Mouse (Mus musculus) intestine, embryonic 16.5 days (tissue): ENCODE data around the gene Slitrk3. TPM values are rescaled to one million over a fixed set of nuclear protein-coding genes. Genes with fewer than 3 reads are reported as not detected.
"Not testable (repeated sequence)": the region's sequence is repeated elsewhere in the genome, so short reads cannot be mapped to it uniquely, and the experiment has no call there.

Experiments used
- ATAC-seq: fragments of 200-750 bp; cut with Nextera tagmentation; 2 replicates; pipeline ENCODE4 v1.8.0; 2017; ENCODE audit warnings: moderate TSS enrichment, moderate library complexity
- H3K27ac ChIP-seq: fragments of 300-500 bp; sonication (generic); 2 replicates; pipeline ENCODE4 v1.5.1; 2014; ENCODE audit warnings: mild to moderate bottlenecking, low read length
- H3K27me3 ChIP-seq: fragments of 300-500 bp; sonication (generic); replicated peaks from 2 replicates; pipeline ENCODE4 v1.6.1; 2014; ENCODE audit warnings: low read length, control low read depth, mixed read lengths; ENCODE audit not compliant: control insufficient read depth, insufficient read depth
- H3K36me3 ChIP-seq: fragments of 300-500 bp; sonication (generic); 2 replicates; pipeline ENCODE4 v1.6.1; 2014; ENCODE audit warnings: low read length, control low read depth; ENCODE audit not compliant: control insufficient read depth, insufficient read depth
- H3K4me1 ChIP-seq: fragments of 300-500 bp; sonication (generic); 2 replicates; pipeline ENCODE4 v1.6.1; 2014; ENCODE audit warnings: low read length, control low read depth, mixed read lengths; ENCODE audit not compliant: control insufficient read depth, insufficient read depth
- H3K4me2 ChIP-seq: fragments of 300-500 bp; sonication (generic); 2 replicates; pipeline ENCODE4 v1.6.1; 2014; ENCODE audit warnings: low read depth, low read length, control low read depth
- H3K4me3 ChIP-seq: fragments of 300-500 bp; sonication (generic); 2 replicates; pipeline ENCODE4 v1.5.1; 2014; ENCODE audit warnings: mild to moderate bottlenecking, low read length
- H3K9ac ChIP-seq: fragments of 300-500 bp; sonication (generic); 2 replicates; pipeline ENCODE4 v1.6.1; 2014; ENCODE audit warnings: low read depth, low read length
- H3K9me3 ChIP-seq: fragments of 300-500 bp; sonication (generic); 2 replicates; pipeline ENCODE4 v1.6.1; 2016; ENCODE audit warnings: low read length, control low read depth; ENCODE audit not compliant: control insufficient read depth
- WGBS: fragments of 180-500 bp; shearing (Covaris S2); extraction: QIAGEN DNeasy Blood & Tissue Kit; methylation state at CpG from one replicate; pipeline ENCODE4 v1.1.7; 2014; 5-methylcytosine and 5-hydroxymethylcytosine counted together
- polyA plus RNA-seq: library from polyadenylated mRNA; unstranded; fragments of >200 nt; fragmentation: Nextera tagmentation; extraction: Ambion mirVana; gene quantifications from 2 replicates; pipeline ENCODE4 v1.2.1, GENCODE M21; 2015

Slitrk3 gene
- 0.62 and 0.68 TPM in 2 replicates for polyA plus RNA-seq

DNA sequence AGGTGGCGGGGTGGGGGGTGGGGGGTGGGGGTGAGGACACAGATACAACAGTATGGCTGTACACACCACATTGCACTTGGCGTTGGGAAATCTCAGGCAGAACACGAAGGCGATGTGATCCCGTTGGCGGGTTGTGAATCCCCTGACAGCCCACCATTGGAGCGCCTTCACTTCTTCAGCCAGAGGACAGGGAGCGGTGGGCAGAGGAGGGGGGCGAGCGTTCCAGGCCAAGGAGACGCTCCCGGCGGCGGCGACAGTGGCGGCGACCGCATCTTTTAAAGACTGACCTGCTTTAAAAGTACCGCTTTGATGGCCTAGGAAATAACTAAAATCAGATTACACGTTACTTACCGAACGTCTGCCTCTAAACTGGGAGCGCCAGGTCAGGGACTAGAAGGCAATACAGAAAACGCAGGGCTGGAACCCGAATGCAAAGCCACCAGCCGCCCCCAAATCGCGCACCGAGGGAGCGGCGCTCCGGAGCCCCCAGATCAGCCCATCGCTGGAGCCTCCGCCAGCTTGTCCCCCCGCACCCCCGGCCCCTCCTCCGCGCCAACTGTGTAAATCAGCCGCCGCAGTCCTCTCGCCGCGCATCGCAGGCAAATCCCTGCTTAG, at the start of gene Slitrk3:
Slitrk3 (minus strand) TSS at position 607 of the 615 bp plus-strand sequence.
- Histone ChIP-seq H3K27me3 (peaks cover 18% of the 10 kb centered on the region), H3K9me3 (no peaks in the 10 kb centered on the region), H3K4me1 (peaks cover 6% of the 10 kb centered on the region; the same call in 1 of the 2 replicates), H3K36me3 (no peaks in the 10 kb centered on the region), H3K27ac (no peak within 1 kb of the TSS), H3K4me3 (peak within 1 kb of the TSS; percentile 54), H3K9ac (peak within 1 kb of the TSS; percentile 57), H3K4me2 (peak within 1 kb of the TSS; percentile 91)
- WGBS = under 1% methylated on average over 43 of the region's 44 CpGs
- no peak; the same call in 1 of the 2 replicates for ATAC-seq

DNA sequence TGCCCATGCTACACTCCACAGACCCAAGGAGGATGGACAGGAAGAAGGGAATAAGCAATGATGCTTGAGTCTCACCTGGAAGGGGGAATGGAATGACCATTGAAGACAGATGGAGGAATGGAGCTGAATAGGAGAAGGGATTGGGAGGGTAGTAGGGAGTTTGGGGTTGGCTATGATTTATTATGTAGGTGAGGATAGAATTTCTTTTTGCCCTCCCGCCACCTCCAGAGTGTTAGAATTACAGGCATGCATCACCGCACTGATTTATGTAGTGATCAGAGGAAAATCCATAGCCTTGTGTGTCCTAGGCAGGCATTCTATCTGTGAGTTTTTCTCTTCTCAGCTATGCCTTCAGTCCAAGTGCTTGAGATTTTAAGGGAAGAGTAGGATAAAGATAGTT, 36.8 kb upstream of the Slitrk3 start:
- ATAC-seq, H3K27ac ChIP-seq, H3K9me3 ChIP-seq, H3K36me3 ChIP-seq, H3K4me3 ChIP-seq, H3K4me2 ChIP-seq, H3K9ac ChIP-seq, H3K4me1 ChIP-seq, H3K27me3 ChIP-seq: not testable (repeated sequence)
- 88% methylated on average over 2 of the region's 2 CpGs for WGBS

DNA sequence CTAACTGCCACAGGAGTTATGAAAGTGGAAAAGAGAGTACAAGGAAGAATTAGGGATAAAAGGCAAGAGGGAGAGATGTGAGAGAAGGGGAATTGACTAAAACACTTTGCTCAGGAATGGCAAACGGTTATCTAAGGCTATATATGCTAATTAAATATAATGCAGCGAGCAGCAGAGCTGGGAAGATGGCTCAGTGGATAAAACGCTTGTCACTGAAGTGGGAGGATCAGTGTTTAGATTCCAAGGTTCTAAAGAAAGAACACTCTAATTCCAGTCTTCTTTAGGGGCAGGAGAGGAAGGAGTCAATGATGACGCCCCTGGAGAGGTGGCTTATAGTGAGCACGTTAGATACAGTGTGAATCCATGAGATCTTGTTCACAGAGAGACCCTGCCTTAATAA, 27.0 kb upstream of the Slitrk3 start:
- H3K27me3 ChIP-seq = no peaks in the 10 kb centered on the region
- H3K27ac ChIP-seq = no peak overlapping the region
- H3K4me1 ChIP-seq = no peaks in the 10 kb centered on the region
- 73% methylated on average over 5 of the region's 5 CpGs for WGBS
- no peak overlapping the region for H3K4me2 ChIP-seq
- H3K9ac ChIP-seq = no peak overlapping the region
- H3K4me3 ChIP-seq = no peak overlapping the region
- H3K9me3 ChIP-seq = no peaks in the 10 kb centered on the region
- no peak for ATAC-seq
- no peaks in the 10 kb centered on the region for H3K36me3 ChIP-seq

DNA sequence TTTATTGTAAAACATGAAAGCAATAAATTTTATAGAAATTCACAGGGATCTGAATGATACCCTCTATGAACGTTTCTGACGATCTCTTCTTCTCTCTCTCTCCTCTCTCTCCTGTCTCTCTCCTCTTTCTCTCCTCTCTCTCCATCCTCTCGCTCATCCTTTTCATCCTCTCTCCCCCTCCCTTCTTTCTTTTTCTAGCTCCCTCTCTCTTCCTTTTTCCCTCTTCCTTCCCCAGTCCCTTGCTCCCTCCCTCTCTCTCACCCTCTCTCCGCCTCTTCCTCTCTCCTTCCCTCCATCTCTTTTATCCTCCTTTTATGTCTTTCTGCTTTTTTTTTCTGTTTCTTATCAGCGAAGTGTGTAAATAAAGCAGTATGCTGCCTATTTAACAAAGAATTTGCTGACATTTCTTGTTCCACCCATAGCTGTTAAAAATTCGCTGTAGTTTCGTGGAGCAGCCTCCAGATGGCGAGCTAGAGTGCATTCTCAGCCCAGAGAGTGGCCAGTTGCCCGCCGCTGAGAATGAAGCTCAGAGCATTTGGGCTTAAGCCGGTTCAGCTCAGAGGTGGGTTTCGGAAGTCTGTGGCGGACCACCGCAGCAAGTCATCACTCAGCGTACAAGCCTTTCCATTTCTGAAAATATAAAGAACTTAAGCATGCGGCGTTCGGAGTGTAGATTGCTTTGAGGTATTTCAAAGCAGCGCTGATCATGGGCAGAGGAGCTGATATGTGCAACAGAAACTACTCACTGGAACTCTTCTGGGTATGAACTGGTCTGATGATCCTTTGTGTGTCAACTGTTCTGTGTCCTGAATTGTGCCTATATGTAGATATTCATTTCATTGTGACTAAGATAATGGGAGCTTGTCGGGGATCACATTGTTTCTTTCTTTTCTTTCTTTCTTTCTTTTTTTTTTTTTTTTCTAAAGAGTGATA, 8.5 kb upstream of the Slitrk3 start:
- H3K9ac ChIP-seq = peak overlapping the region; percentile 51; the same call in 1 of the 2 replicates
- ATAC-seq = peak; percentile 88
- no peaks in the 10 kb centered on the region for H3K36me3 ChIP-seq
- no peaks in the 10 kb centered on the region for H3K9me3 ChIP-seq
- peak overlapping the region; percentile 38 for H3K4me3 ChIP-seq
- no peaks in the 10 kb centered on the region for H3K27me3 ChIP-seq
- WGBS = 12% methylated on average over 20 of the region's 20 CpGs
- peak overlapping the region; percentile 77 for H3K4me2 ChIP-seq
- 0 out of 2 replicates have a peak, but pooled peaks cover 3% of the 10 kb centered on the region for H3K4me1 ChIP-seq
- H3K27ac ChIP-seq = no peak overlapping the region

DNA sequence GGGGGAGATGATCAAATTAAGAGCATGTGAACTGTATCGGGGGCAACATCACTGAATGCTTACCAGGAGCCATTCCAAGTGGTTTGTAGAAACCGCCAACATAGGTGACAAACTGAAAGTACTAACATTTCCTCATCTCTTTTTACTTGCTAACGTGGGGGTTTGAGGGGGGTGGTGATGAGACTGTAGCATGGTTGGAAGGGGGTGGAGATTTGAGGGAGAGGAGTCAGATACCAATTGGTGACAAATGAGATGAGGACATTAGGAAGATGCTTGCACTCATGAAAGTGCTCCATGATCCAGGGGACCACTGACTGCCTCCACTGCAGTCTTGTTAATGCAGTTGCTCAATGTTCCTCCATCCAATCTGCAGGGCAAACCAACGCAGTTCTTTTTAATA, 587 bp upstream of the Slitrk3 start:
- H3K9ac ChIP-seq = no peak overlapping the region

DNA sequence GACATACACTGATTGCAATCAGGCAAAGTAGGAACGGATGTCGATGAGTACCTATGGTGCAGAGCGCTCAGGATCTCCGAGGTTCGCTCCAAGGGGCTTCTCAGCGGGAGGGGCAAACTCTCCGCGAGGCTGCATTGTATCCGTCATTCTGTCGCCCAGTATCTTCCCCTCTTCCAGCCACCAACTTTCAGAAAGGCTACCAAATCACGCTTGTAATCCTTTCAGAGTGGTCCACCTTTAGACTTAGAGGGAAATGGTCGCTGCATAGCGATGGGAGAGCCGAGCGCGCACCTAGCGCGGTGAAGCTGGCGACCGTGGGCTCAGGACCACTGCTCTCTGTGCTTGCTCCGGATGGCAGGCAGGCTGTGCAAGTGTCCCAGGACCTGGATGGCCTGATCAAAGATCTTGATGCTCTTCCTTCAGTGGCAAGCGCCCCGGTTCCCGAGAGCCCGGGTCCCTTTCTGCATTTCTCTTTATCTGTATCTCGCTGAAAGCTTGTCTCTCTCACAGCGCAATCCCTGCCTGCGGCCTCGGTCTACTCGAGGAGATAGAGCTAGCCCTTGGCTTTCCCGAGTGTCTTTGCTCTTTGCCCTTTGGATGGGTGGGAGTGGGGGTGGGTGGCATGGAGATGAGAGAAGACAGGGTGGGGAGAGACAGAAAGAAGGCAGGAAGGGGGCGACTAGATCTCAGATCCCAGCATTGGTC, 959 bp downstream of the Slitrk3 start:
- Histone ChIP-seq H3K27me3 (peaks cover 18% of the 10 kb centered on the region), H3K9me3 (no peaks in the 10 kb centered on the region), H3K36me3 (no peaks in the 10 kb centered on the region), H3K4me3 (peak overlapping the region; percentile 54), H3K9ac (no peak overlapping the region; the same call in 1 of the 2 replicates), H3K27ac (no peak overlapping the region), H3K4me1 (peaks cover 6% of the 10 kb centered on the region; the same call in 1 of the 2 replicates), H3K4me2 (peak overlapping the region; percentile 91)
- ATAC-seq = 0 out of 2 replicates have a peak, but pooled peaks have one; percentile 23
- under 1% methylated on average over 32 of the region's 32 CpGs for whole genome bisulfite sequencing

More for the DNA sequence above, 587 bp upstream of the Slitrk3 start:
- Histone ChIP-seq H3K36me3 (no peaks in the 10 kb centered on the region), H3K9me3 (no peaks in the 10 kb centered on the region), H3K27me3 (peaks cover 18% of the 10 kb centered on the region), H3K4me3 (no peak overlapping the region; the same call in 1 of the 2 replicates), H3K4me1 (peaks cover 6% of the 10 kb centered on the region; the same call in 1 of the 2 replicates), H3K4me2 (no peak overlapping the region), H3K27ac (no peak overlapping the region)
- no peak for ATAC-seq
- 19% methylated on average over 4 of the region's 4 CpGs for WGBS

DNA sequence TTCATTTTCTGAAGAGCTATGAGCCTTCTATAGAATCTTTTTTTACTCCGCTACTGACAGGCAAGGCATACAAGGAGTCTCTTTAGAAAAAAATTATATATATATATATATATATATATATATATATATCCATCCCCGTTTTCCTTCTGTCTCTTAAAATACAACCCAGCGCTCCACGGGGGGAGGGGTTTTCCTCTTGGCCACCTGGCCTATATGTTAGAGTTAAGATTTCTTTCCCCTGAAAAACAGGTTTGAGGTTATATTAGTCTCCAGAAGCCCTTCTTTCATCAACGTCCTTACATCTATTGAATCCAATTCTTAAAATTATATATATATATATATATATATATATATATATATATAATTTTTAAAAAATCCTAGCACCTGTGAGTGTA, 1.6 kb downstream of the Slitrk3 start:
- Histone ChIP-seq H3K4me3 (no peak overlapping the region), H3K9ac (no peak overlapping the region), H3K27me3 (peaks cover 18% of the 10 kb centered on the region), H3K27ac (no peak overlapping the region), H3K9me3 (no peaks in the 10 kb centered on the region), H3K4me1 (peaks cover 6% of the 10 kb centered on the region; the same call in 1 of the 2 replicates), H3K36me3 (no peaks in the 10 kb centered on the region), H3K4me2 (no peak overlapping the region)
- no peak for ATAC-seq
- WGBS = 41% methylated on average over 5 of the region's 5 CpGs

DNA sequence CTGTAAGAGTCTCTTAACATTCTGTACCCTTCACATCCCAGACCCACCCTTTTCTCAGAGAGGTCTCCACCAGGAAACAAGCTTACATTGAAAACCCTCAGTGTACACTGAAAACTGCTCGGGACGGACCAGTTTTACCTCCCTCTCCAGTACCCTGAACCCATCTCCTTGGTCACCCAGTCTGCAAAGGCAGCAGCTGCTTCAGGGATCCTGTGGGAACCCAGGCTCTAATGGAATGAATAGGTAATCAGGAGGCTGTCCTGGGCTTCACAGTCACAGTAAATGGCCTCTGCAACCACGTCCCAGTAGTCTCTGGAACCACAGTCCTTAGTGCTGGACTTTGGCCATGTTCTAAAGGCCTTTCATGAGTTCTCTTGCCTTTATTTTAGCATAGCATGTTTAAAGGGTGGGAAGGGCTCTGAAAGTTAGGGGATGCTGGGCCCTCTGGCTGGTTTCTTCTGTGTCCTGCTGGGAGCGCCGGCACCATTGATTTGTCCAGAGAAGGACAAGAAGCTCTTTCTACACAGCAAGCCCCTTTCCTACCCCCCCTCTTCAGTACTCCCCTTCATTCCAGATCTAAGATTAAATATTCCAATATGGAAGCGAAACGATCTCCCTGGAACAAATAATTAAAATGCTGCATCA, 2.1 kb downstream of the Slitrk3 start:
- H3K9ac ChIP-seq = no peak overlapping the region
- H3K36me3 ChIP-seq = no peaks in the 10 kb centered on the region
- 46% methylated on average over 7 of the region's 7 CpGs for WGBS
- no peak overlapping the region for H3K4me3 ChIP-seq
- no peak for ATAC-seq
- H3K27ac ChIP-seq = no peak overlapping the region
- peaks cover 6% of the 10 kb centered on the region; the same call in 1 of the 2 replicates for H3K4me1 ChIP-seq
- H3K4me2 ChIP-seq = no peak overlapping the region
- peaks cover 18% of the 10 kb centered on the region for H3K27me3 ChIP-seq
- H3K9me3 ChIP-seq = no peaks in the 10 kb centered on the region
